Mouse (Mus musculus): ENCODE measurements around the gene Wdr20. TPM values are rescaled to one million over a fixed set of nuclear protein-coding genes. Genes with fewer than 3 reads are reported as not detected.
"Not testable (repeated sequence)": the region's sequence is repeated elsewhere in the genome, so short reads cannot be mapped to it uniquely, and the experiment has no call there.

The Wdr20 gene
- polyA plus RNA-seq (2012; rRNA removed) (27.9 and 30.9 TPM in 2 replicates), polyA plus RNA-seq (2014; fragmentation: Nextera tagmentation; extraction: Ambion mirVana) (20.4 and 25.9 TPM in 2 replicates)

- peak within 1 kb of the TSS; percentile 89 for H3K27ac ChIP-seq (replicated peaks; ENCODE audit: low read depth, low read length)
- peak; percentile 36; the same call in 1 of the 2 replicates for TF ChIP-seq POLR2A (IDR thresholded peaks at IDR 0.05; ENCODE audit: borderline replicate concordance, extremely low read depth, insufficient read depth, insufficient read length)
- H3K27me3 ChIP-seq (ENCODE audit: control insufficient read depth, insufficient read depth, low read length) = no peaks in the 10 kb centered on the region
- peak within 1 kb of the TSS; percentile 79 for H3K4me2 ChIP-seq (replicated peaks; ENCODE audit: low read depth, low read length, severe bottlenecking)
- peak; percentile 95 for DNase-seq (ENCODE audit: low spot score)
- no peaks in the 10 kb centered on the region for H3K9me3 ChIP-seq (ENCODE audit: control insufficient read depth, low read length)
- peak within 1 kb of the TSS; percentile 98 for H3K4me3 ChIP-seq (replicated peaks; ENCODE audit: low read length)
- H3K9ac ChIP-seq (ENCODE audit: low read depth, low read length, severe bottlenecking) = peak within 1 kb of the TSS; percentile 92
- 0 out of 2 replicates have a peak, but pooled peaks cover 2% of the 10 kb centered on the region for H3K36me3 ChIP-seq (ENCODE audit: control insufficient read depth, insufficient read depth, low read length)
- ATAC-seq (ENCODE audit: low FRiP score, low read depth) = peak; percentile 96
- peaks cover 9% of the 10 kb centered on the region for H3K4me1 ChIP-seq (ENCODE audit: control insufficient read depth, insufficient read depth, low read length)
- under 1% methylated on average over 46 of the region's 69 CpGs for WGBS
Measured at GRCm38 (mm10) chr12:110737170-110738157, at the start of gene Wdr20. Gene Wdr20 (plus strand): TSS chr12:110737944.

- not testable (repeated sequence) for H3K4me3 ChIP-seq (replicated peaks; ENCODE audit: low read length); H3K9ac ChIP-seq (ENCODE audit: low read depth, low read length, severe bottlenecking); H3K27ac ChIP-seq (replicated peaks; ENCODE audit: low read depth, low read length); DNase-seq (ENCODE audit: low spot score); H3K4me2 ChIP-seq (replicated peaks; ENCODE audit: low read depth, low read length, severe bottlenecking); H3K9me3 ChIP-seq (ENCODE audit: control insufficient read depth, low read length); H3K27me3 ChIP-seq (ENCODE audit: control insufficient read depth, insufficient read depth, low read length); H3K4me1 ChIP-seq (ENCODE audit: control insufficient read depth, insufficient read depth, low read length); ATAC-seq (ENCODE audit: low FRiP score, low read depth)
- H3K36me3 ChIP-seq (ENCODE audit: control insufficient read depth, insufficient read depth, low read length) = peaks cover 39% of the 10 kb centered on the region
- WGBS = 97% methylated on average over 3 of the region's 3 CpGs
Measured at GRCm38 (mm10) chr12:110688921-110689320, 48.8 kb upstream of the Wdr20 start.

DNA sequence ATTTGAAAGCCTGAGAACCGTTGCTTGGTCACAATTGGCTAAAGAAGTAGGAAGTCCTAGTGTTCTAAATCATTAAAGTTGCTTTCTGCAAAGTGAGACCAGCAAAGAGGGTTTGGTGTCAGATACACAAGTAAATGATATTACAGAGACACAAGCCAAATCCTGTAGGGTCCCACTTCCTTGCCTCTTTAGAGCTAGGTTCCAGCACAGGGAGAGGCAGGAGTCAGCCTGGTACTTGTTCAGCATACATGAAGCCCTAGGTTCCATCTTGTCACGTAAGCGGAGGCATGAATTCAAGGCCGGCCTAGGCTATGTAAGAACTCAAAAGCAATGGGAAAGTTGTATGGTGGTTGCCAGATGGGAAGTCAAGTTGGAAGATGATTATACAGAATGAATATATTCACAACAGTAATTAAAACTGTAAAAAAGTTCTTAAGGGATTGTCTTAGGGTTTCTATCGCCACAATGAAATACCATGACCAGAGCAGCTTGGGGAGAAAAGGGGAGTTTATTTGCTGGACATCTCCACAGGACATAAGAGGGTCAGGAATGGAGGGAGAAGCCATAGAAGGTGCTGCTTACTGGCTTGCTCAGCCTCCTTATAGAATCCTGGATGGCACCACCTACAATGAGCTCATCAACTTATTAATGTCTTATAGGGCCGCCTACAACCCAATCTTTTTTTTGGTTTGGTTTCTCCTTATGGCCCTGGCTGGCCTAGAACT lies 47.7 kb upstream of the Wdr20 start:
- Histone ChIP-seq H3K9me3 (ENCODE audit: control insufficient read depth, low read length) (no peaks in the 10 kb centered on the region), H3K36me3 (ENCODE audit: control insufficient read depth, insufficient read depth, low read length) (peaks cover 47% of the 10 kb centered on the region), H3K27me3 (ENCODE audit: control insufficient read depth, insufficient read depth, low read length) (no peaks in the 10 kb centered on the region), H3K27ac (replicated peaks; ENCODE audit: low read depth, low read length) (no peak overlapping the region), H3K4me1 (ENCODE audit: control insufficient read depth, insufficient read depth, low read length) (peaks cover 7% of the 10 kb centered on the region), H3K9ac (ENCODE audit: low read depth, low read length, severe bottlenecking) (no peak overlapping the region), H3K4me3 (replicated peaks; ENCODE audit: low read length) (no peak overlapping the region), H3K4me2 (replicated peaks; ENCODE audit: low read depth, low read length, severe bottlenecking) (no peak overlapping the region)
- TF ChIP-seq POLR2A (IDR thresholded peaks at IDR 0.05; ENCODE audit: borderline replicate concordance, extremely low read depth, insufficient read depth, insufficient read length) = no peak
- WGBS = 87% methylated on average over 6 of the region's 6 CpGs
- no peak for DNase-seq (ENCODE audit: low spot score)
- ATAC-seq (ENCODE audit: low FRiP score, low read depth) = no peak

DNA sequence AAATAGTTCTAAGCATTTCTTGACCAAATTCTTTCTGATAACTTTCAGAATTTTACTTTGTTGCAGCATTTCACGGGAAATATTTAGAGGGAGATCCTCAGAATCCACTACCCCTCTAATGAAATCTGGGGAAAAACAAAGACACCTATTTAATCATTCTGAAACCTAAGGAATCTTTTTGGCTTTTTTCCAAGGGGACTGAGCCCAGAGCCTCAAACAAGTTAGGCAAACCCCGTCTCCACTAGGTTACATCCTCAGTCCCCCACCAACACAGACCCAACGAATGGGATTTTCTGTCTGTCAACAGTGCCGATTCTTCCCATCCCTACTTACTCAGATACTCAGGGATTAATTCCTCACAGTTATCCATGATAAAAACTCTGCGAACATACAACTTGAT lies 44.4 kb upstream of the Wdr20 start:
- H3K27ac ChIP-seq (replicated peaks; ENCODE audit: low read depth, low read length); ATAC-seq (ENCODE audit: low FRiP score, low read depth); H3K4me2 ChIP-seq (replicated peaks; ENCODE audit: low read depth, low read length, severe bottlenecking); H3K9me3 ChIP-seq (ENCODE audit: control insufficient read depth, low read length); H3K9ac ChIP-seq (ENCODE audit: low read depth, low read length, severe bottlenecking); H3K4me3 ChIP-seq (replicated peaks; ENCODE audit: low read length); DNase-seq (ENCODE audit: low spot score); H3K27me3 ChIP-seq (ENCODE audit: control insufficient read depth, insufficient read depth, low read length): not testable (repeated sequence)
- 75% methylated on average over 5 of the region's 5 CpGs for WGBS
- peaks cover 11% of the 10 kb centered on the region; the same call in 1 of the 2 replicates for H3K4me1 ChIP-seq (ENCODE audit: control insufficient read depth, insufficient read depth, low read length)
- peaks cover 42% of the 10 kb centered on the region for H3K36me3 ChIP-seq (ENCODE audit: control insufficient read depth, insufficient read depth, low read length)

- no peak for TF ChIP-seq POLR2A (IDR thresholded peaks at IDR 0.05; ENCODE audit: borderline replicate concordance, extremely low read depth, insufficient read depth, insufficient read length)
- peak overlapping the region; percentile 63 for H3K4me2 ChIP-seq (replicated peaks; ENCODE audit: low read depth, low read length, severe bottlenecking)
Measured at GRCm38 (mm10) chr12:110695676-110696171, 42.0 kb upstream of the Wdr20 start.

More at GRCm38 (mm10) chr12:110695676-110696171, 42.0 kb upstream of the Wdr20 start:
- under 1% methylated on average over 44 of the region's 55 CpGs for WGBS
- ATAC-seq (ENCODE audit: low FRiP score, low read depth) (peak; percentile 54), DNase-seq (ENCODE audit: low spot score) (peak; percentile 41)
- no peaks in the 10 kb centered on the region for H3K9me3 ChIP-seq (ENCODE audit: control insufficient read depth, low read length)
- peak overlapping the region; percentile 90 for H3K27ac ChIP-seq (replicated peaks; ENCODE audit: low read depth, low read length)
- H3K36me3 ChIP-seq (ENCODE audit: control insufficient read depth, insufficient read depth, low read length) = peaks cover 27% of the 10 kb centered on the region
- peak overlapping the region; percentile 100 for H3K4me3 ChIP-seq (replicated peaks; ENCODE audit: low read length)
- H3K4me1 ChIP-seq (ENCODE audit: control insufficient read depth, insufficient read depth, low read length) = peaks cover 11% of the 10 kb centered on the region; the same call in 1 of the 2 replicates
- peak overlapping the region; percentile 96 for H3K9ac ChIP-seq (ENCODE audit: low read depth, low read length, severe bottlenecking)
- no peaks in the 10 kb centered on the region for H3K27me3 ChIP-seq (ENCODE audit: control insufficient read depth, insufficient read depth, low read length)

All from limb, embryonic 14.5 days (tissue).